22 mouse cellular contexts compared by ENCODE assay signal in genomic region chr16:91876457-91876856, GRCm38 (mm10).
A peak's percentile ranks its signal among the peaks of the same experiment; 100 is the strongest.
DNase-seq lines count a peak whose midpoint lies in the region; ATAC-seq and TF ChIP-seq lines count a peak whose summit lies in the region.
"Had no signal": no experiment of that assay in that cellular context is flagged by ENCODE, and none has a peak within 500 bp of the region (broad histone marks: within the 10 kb centered on the region; RNA-seq: fewer than 3 reads in every experiment).

No protein-coding gene starts in this region.

- H3K9ac ChIP-seq in hindbrain, embryonic 13.5 days = no peak overlapping the region
- no peak overlapping the region for H3K9ac ChIP-seq in hindbrain, embryonic 16.5 days (ENCODE audit: low read depth, low read length)
- no peak overlapping the region for H3K9ac ChIP-seq in limb, embryonic 15.5 days
- H3K9ac ChIP-seq: forebrain, embryonic 15.5 days; kidney, embryonic 15.5 days; liver, postnatal 0 days had no signal

- intact Hi-C loops in gastrocnemius, adult 2 months (cut with DNase I) = no loop called here
- intact Hi-C loops in gastrocnemius, postnatal 36 days (cut with DNase I) = no loop called here

- TF ChIP-seq CTCF in gastrocnemius, adult 2 months (IDR thresholded peaks at IDR 0.05) = no peak

- H3K4me1 ChIP-seq in hindbrain, embryonic 13.5 days (replicated peaks) = peaks cover 10% of the 10 kb centered on the region
- H3K4me1 ChIP-seq in hindbrain, embryonic 16.5 days (ENCODE audit: control insufficient read depth, insufficient read depth, low read depth, low read length) = peaks cover 6% of the 10 kb centered on the region
- H3K4me1 ChIP-seq in embryonic facial prominence, embryonic 10.5 days = peaks cover 11% of the 10 kb centered on the region
- H3K4me1 ChIP-seq in limb, embryonic 15.5 days = peaks cover 32% of the 10 kb centered on the region

- no peak overlapping the region for H3K4me2 ChIP-seq in hindbrain, embryonic 13.5 days
- no peak overlapping the region for H3K4me2 ChIP-seq in hindbrain, embryonic 16.5 days (ENCODE audit: low read length)
- H3K4me2 ChIP-seq in limb, embryonic 15.5 days = no peak overlapping the region
- H3K4me2 ChIP-seq: forebrain, embryonic 15.5 days; kidney, embryonic 15.5 days; liver, embryonic 11.5 days had no signal

- peak overlapping the region; percentile 80 for H3K27ac ChIP-seq in gastrocnemius, adult 2 months
- peak overlapping the region; percentile 44; the same call in 1 of the 2 replicates for H3K27ac ChIP-seq in hindbrain, embryonic 13.5 days
- H3K27ac ChIP-seq in hindbrain, embryonic 16.5 days (ENCODE audit: low read depth, low read length) = no peak overlapping the region
- H3K27ac ChIP-seq in embryonic facial prominence, embryonic 10.5 days (replicated peaks) = 0 out of 2 replicates have a peak overlapping the region, but pooled peaks have one; percentile 7
- peak overlapping the region; percentile 75 for H3K27ac ChIP-seq in limb, embryonic 15.5 days
- H3K27ac ChIP-seq: macrophage had no signal

- H3K4me3 ChIP-seq in gastrocnemius, adult 2 months = no peak overlapping the region
- H3K4me3 ChIP-seq in hindbrain, embryonic 13.5 days = no peak overlapping the region
- no peak overlapping the region for H3K4me3 ChIP-seq in hindbrain, embryonic 16.5 days (ENCODE audit: low read length)
- H3K4me3 ChIP-seq in embryonic facial prominence, embryonic 10.5 days = no peak overlapping the region
- no peak overlapping the region for H3K4me3 ChIP-seq in limb, embryonic 15.5 days
- H3K4me3 ChIP-seq: forebrain, embryonic 15.5 days; kidney, embryonic 15.5 days had no signal

- no peaks in the 10 kb centered on the region for H3K9me3 ChIP-seq in hindbrain, embryonic 13.5 days
- H3K9me3 ChIP-seq in hindbrain, embryonic 16.5 days (ENCODE audit: control insufficient read depth, low read length) = no peaks in the 10 kb centered on the region
- H3K9me3 ChIP-seq in embryonic facial prominence, embryonic 10.5 days = no peaks in the 10 kb centered on the region
- H3K9me3 ChIP-seq in limb, embryonic 15.5 days = no peaks in the 10 kb centered on the region
- H3K9me3 ChIP-seq: forebrain, embryonic 15.5 days; kidney, embryonic 15.5 days had no signal

- DNase-seq in gastrocnemius, adult 2 months = peak; percentile 69
- DNase-seq in gastrocnemius, postnatal 36 days = no peak
- no peak for DNase-seq in embryonic facial prominence, embryonic 10.5 days (ENCODE audit: low spot score)
- no peak for DNase-seq in urinary bladder, postnatal 14 days (ENCODE audit: low spot score)
- DNase-seq in urinary bladder, postnatal 36 days (ENCODE audit: low spot score in 2 of 2) = no peak
- DNase-seq: adrenal gland, postnatal 36 days; cerebellum, adult 18-20 months; cerebellum, postnatal 36 days; gastrocnemius, postnatal 25 days; kidney, adult 11 months; kidney, postnatal 36 days; layer of hippocampus, adult 9-11 months; liver, postnatal 0 days had no signal

- ATAC-seq in hindbrain, embryonic 13.5 days (ENCODE audit: low FRiP score) = no peak
- ATAC-seq in hindbrain, embryonic 16.5 days = no peak
- ATAC-seq in limb, embryonic 15.5 days (ENCODE audit: insufficient number of reproducible peaks, low FRiP score, low TSS enrichment, low read depth) = no peak
- ATAC-seq: liver, postnatal 0 days; lung, postnatal 0 days; midbrain, embryonic 16.5 days had no signal

- 93% methylated on average over 4 of the region's 4 CpGs for WGBS in hindbrain, embryonic 13.5 days
- WGBS in hindbrain, embryonic 16.5 days = 92% methylated on average over 4 of the region's 4 CpGs
- 96% methylated on average over 4 of the region's 4 CpGs for WGBS in embryonic facial prominence, embryonic 10.5 days
- 86% methylated on average over 4 of the region's 4 CpGs for WGBS in limb, embryonic 15.5 days

- no peaks in the 10 kb centered on the region for H3K27me3 ChIP-seq in hindbrain, embryonic 13.5 days
- no peaks in the 10 kb centered on the region for H3K27me3 ChIP-seq in hindbrain, embryonic 16.5 days (replicated peaks; ENCODE audit: control insufficient read depth, insufficient read depth, low read length)
- no peaks in the 10 kb centered on the region for H3K27me3 ChIP-seq in embryonic facial prominence, embryonic 10.5 days (replicated peaks; ENCODE audit: low read depth, poor library complexity, severe bottlenecking)
- no peaks in the 10 kb centered on the region for H3K27me3 ChIP-seq in limb, embryonic 15.5 days
- H3K27me3 ChIP-seq: forebrain, embryonic 15.5 days; kidney, embryonic 15.5 days had no signal

- H3K36me3 ChIP-seq in hindbrain, embryonic 13.5 days = peaks cover 50% of the 10 kb centered on the region
- peaks cover 12% of the 10 kb centered on the region; the same call in 1 of the 2 replicates for H3K36me3 ChIP-seq in hindbrain, embryonic 16.5 days (ENCODE audit: control insufficient read depth, insufficient read depth, low read length)
- H3K36me3 ChIP-seq in embryonic facial prominence, embryonic 10.5 days (replicated peaks) = peaks cover 18% of the 10 kb centered on the region
- H3K36me3 ChIP-seq in limb, embryonic 15.5 days = peaks cover 6% of the 10 kb centered on the region; the same call in 1 of the 2 replicates
- H3K36me3 ChIP-seq: kidney, embryonic 15.5 days had no signal
